Mouse (Mus musculus): Measurements from ENCODE around the gene Txlna.

Gene Txlna

GRCm38 (mm10) chr4:129640638-129641467, at the start of gene Txlna:
Gene Txlna, minus strand, starts transcription at chr4:129641065.
- peak; percentile 96 for DNase-seq (ENCODE audit: low read depth)

- no peak for DNase-seq (ENCODE audit: low read depth)
These were observed 43.7 kb upstream of the Txlna start for GRCm38 (mm10) chr4:129684531-129684930.

- DNase-seq (ENCODE audit: low read depth) = no peak
These were observed 43.1 kb upstream of the Txlna start for GRCm38 (mm10) chr4:129683901-129684493.

GRCm38 (mm10) chr4:129681837-129682236, 41.0 kb upstream of the Txlna start:
- DNase-seq (ENCODE audit: low read depth) = no peak

GRCm38 (mm10) chr4:129672878-129673449, 32.1 kb upstream of the Txlna start:
- DNase-seq (ENCODE audit: low read depth) = no peak

GRCm38 (mm10) chr4:129672083-129672877, 31.4 kb upstream of the Txlna start, which contains the start of gene Kpna6:
Gene Kpna6, minus strand, starts transcription at chr4:129672767.
- DNase-seq (ENCODE audit: low read depth) = peak; percentile 81

- peak; percentile 77 for DNase-seq (ENCODE audit: low read depth)
These were observed 30.7 kb upstream of the Txlna start for GRCm38 (mm10) chr4:129671491-129672082.

GRCm38 (mm10) chr4:129662255-129662813, 21.5 kb upstream of the Txlna start:
- DNase-seq (ENCODE audit: low read depth) = no peak

GRCm38 (mm10) chr4:129661584-129661983, 20.7 kb upstream of the Txlna start:
- DNase-seq (ENCODE audit: low read depth) = no peak

- no peak for DNase-seq (ENCODE audit: low read depth)
These were observed 13.9 kb upstream of the Txlna start for GRCm38 (mm10) chr4:129654770-129655169.

- no peak for DNase-seq (ENCODE audit: low read depth)
These were observed 9.5 kb upstream of the Txlna start for GRCm38 (mm10) chr4:129650359-129650758.

- no peak for DNase-seq (ENCODE audit: low read depth)
These were observed 7.8 kb upstream of the Txlna start for GRCm38 (mm10) chr4:129648656-129649055.

GRCm38 (mm10) chr4:129645204-129645603, 4.3 kb upstream of the Txlna start:
- DNase-seq (ENCODE audit: low read depth) = no peak

GRCm38 (mm10) chr4:129641756-129642155, 891 bp upstream of the Txlna start:
- no peak for DNase-seq (ENCODE audit: low read depth)

GRCm38 (mm10) chr4:129640101-129640637, 696 bp downstream of the Txlna start:
- DNase-seq (ENCODE audit: low read depth) = no peak

GRCm38 (mm10) chr4:129639221-129639620, 1.6 kb downstream of the Txlna start:
- DNase-seq (ENCODE audit: low read depth) = no peak

- DNase-seq (ENCODE audit: low read depth) = no peak
These were observed 7.0 kb downstream of the Txlna start for GRCm38 (mm10) chr4:129633852-129634251.

GRCm38 (mm10) chr4:129631867-129632266, 9.0 kb downstream of the Txlna start:
- DNase-seq (ENCODE audit: low read depth) = no peak

GRCm38 (mm10) chr4:129630944-129631343, 9.9 kb downstream of the Txlna start:
- no peak for DNase-seq (ENCODE audit: low read depth)

GRCm38 (mm10) chr4:129626035-129626434, 14.8 kb downstream of the Txlna start:
- DNase-seq (ENCODE audit: low read depth) = no peak

- DNase-seq (ENCODE audit: low read depth) = no peak
These were observed 15.4 kb downstream of the Txlna start for GRCm38 (mm10) chr4:129625496-129625895.

Data from c-Kit-positive CD71-positive TER-119-negative erythroid progenitor cells, embryonic 14.5 days (primary cell).